Mouse (Mus musculus): ENCODE measurements at regions not wholly inside any gene's neighbourhood (a gene's known extent, or its start where the extent isn't known, plus 50 kb on each side); places are given as distances from the start of the nearest gene placed in this dataset.

GRCm38 (mm10) chr7:72905891-72906290, 469.4 kb upstream of the Rgma start:
- no peak for DNase-seq (ENCODE audit: low spot score)

- no peak for DNase-seq (ENCODE audit: low spot score)
Measured at GRCm38 (mm10) chr7:72906536-72906935, 468.8 kb upstream of the Rgma start.

- peak; percentile 1 for DNase-seq (ENCODE audit: low spot score)
Measured at GRCm38 (mm10) chr7:72926772-72927380, 448.4 kb upstream of the Rgma start.

GRCm38 (mm10) chr7:72938842-72939241, 436.5 kb upstream of the Rgma start:
- peak; percentile 52 for DNase-seq (ENCODE audit: low spot score)

- DNase-seq (ENCODE audit: low spot score): no peak
Measured at GRCm38 (mm10) chr7:72947531-72947930, 427.8 kb upstream of the Rgma start.

- DNase-seq (ENCODE audit: low spot score): no peak
Measured at GRCm38 (mm10) chr7:72948026-72948425, 427.3 kb upstream of the Rgma start.

- DNase-seq (ENCODE audit: low spot score): no peak
Measured at GRCm38 (mm10) chr7:72948666-72949065, 426.6 kb upstream of the Rgma start.

- no peak for DNase-seq (ENCODE audit: low spot score)
Measured at GRCm38 (mm10) chr7:72949886-72950285, 425.4 kb upstream of the Rgma start.

- DNase-seq (ENCODE audit: low spot score): no peak
Measured at GRCm38 (mm10) chr7:72957674-72958073, 417.6 kb upstream of the Rgma start.

GRCm38 (mm10) chr7:72961321-72961720, 414.0 kb upstream of the Rgma start:
- no peak for DNase-seq (ENCODE audit: low spot score)

- DNase-seq (ENCODE audit: low spot score): no peak
Measured at GRCm38 (mm10) chr7:72962815-72963214, 412.5 kb upstream of the Rgma start.

- DNase-seq (ENCODE audit: low spot score): no peak
Measured at GRCm38 (mm10) chr7:72963908-72964307, 411.4 kb upstream of the Rgma start.

- DNase-seq (ENCODE audit: low spot score): no peak
Measured at GRCm38 (mm10) chr7:72968193-72968592, 407.1 kb upstream of the Rgma start.

GRCm38 (mm10) chr7:72971506-72972267, 403.6 kb upstream of the Rgma start:
- DNase-seq (ENCODE audit: low spot score): peak; percentile 18

GRCm38 (mm10) chr7:72972397-72972796, 402.9 kb upstream of the Rgma start:
- DNase-seq (ENCODE audit: low spot score): no peak

- no peak for DNase-seq (ENCODE audit: low spot score)
Measured at GRCm38 (mm10) chr7:72973771-72974170, 401.5 kb upstream of the Rgma start.

GRCm38 (mm10) chr7:72974384-72974783, 400.9 kb upstream of the Rgma start:
- DNase-seq (ENCODE audit: low spot score): no peak

- no peak for DNase-seq (ENCODE audit: low spot score)
Measured at GRCm38 (mm10) chr7:72990559-72991429, 384.5 kb upstream of the Rgma start.

- peak; percentile 5 for DNase-seq (ENCODE audit: low spot score)
Measured at GRCm38 (mm10) chr7:72998374-72998773, 376.9 kb upstream of the Rgma start.

GRCm38 (mm10) chr7:73019151-73019550, 356.2 kb upstream of the Rgma start:
- no peak for DNase-seq (ENCODE audit: low spot score)

- DNase-seq (ENCODE audit: low spot score): no peak
Measured at GRCm38 (mm10) chr7:73019764-73020354, 355.4 kb upstream of the Rgma start.

GRCm38 (mm10) chr7:73021786-73022185, 353.5 kb upstream of the Rgma start:
- no peak for DNase-seq (ENCODE audit: low spot score)
